Mouse (Mus musculus) frontal cortex, adult 2 months (tissue): ENCODE data around the gene Rfc5. TPM values are rescaled to one million over a fixed set of nuclear protein-coding genes. Genes with fewer than 3 reads are reported as not detected.
A peak's percentile ranks its signal among the peaks of the same experiment; 100 is the strongest.
"Not testable (repeated sequence)": the region's sequence is repeated elsewhere in the genome, so short reads cannot be mapped to it uniquely, and the experiment has no call there.

Experiments
- DNase-seq, 2 experiments: peaks; one replicate each; pipeline ENCODE4 v3.0.0; 2022; ENCODE audit warnings: low spot score in 1 of 2; ENCODE audit errors: extremely low spot score in 1 of 2
- polyA plus RNA-seq: library from polyadenylated mRNA; depleted of rRNA; stranded (reverse); fragments of >200 nt; gene quantifications from 2 replicates; pipeline ENCODE4 v1.2.3, GENCODE M21; 2012; rRNA removed

The Rfc5 gene
- polyA plus RNA-seq = 15.4 and 15.6 TPM in 2 replicates

DNA sequence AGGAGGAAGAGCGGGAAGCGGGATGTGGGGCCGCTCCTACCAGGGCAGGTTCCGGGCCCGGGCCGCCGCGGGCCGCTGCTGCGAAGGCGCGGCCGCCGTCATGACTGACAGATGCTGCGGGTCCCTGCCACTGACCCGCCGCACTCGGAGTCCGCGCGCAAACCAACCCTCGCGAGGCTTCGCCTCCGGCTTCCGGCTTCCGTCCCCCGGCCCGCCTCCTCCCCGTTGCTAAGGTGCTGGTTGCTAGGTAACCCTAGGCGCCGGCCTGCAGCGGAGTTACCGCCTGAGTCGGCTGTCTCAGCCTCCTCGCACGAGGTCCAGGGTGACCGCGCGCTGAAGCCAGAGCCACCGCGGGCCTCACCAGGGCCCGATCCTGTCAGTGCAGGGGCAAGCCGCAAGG is at the start of gene Rfc5:
Rfc5 (minus strand) TSS at position 171 of the 400 bp plus-strand sequence.
- DNase-seq = peak; percentile 88 to 96

DNA sequence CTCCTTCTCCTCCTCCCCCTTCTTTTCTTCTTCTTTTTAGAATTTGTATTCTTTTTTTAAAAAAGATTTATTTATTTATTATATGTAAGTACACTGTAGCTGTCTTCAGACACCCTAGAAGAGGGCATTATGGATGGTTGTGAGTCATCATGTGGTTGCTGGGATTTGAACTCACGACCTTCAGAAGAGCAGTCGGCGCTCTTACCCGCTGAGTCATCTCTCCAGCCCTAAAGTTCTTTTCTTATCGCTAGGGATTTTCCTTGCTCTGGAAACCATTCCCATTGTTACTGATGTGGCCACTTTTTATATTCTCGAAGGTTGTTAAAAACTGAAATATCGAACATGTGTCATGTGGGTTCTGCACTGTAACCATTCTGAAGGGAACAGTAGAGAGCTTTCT is 44.7 kb upstream of the Rfc5 start:
- not testable (repeated sequence) for DNase-seq

DNA sequence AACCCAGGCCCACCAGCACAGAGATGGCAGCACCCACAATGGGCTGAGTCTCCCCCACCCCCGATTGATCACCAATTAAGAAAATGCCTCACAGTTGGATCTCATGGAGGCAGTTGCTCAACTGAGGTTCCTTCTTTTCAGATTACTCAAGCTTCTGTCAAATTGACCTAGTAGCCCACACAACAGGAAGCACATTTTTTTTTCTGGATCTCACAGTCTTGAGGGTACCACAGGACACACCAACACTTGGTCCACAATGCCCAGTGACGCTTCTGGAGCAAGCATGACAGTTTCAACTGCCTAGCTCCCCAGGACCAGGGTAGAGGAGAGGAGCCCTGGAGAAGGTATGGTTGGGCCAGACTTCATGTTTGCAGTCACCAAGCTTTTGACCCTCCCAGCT is 28.6 kb upstream of the Rfc5 start:
- no peak for DNase-seq

DNA sequence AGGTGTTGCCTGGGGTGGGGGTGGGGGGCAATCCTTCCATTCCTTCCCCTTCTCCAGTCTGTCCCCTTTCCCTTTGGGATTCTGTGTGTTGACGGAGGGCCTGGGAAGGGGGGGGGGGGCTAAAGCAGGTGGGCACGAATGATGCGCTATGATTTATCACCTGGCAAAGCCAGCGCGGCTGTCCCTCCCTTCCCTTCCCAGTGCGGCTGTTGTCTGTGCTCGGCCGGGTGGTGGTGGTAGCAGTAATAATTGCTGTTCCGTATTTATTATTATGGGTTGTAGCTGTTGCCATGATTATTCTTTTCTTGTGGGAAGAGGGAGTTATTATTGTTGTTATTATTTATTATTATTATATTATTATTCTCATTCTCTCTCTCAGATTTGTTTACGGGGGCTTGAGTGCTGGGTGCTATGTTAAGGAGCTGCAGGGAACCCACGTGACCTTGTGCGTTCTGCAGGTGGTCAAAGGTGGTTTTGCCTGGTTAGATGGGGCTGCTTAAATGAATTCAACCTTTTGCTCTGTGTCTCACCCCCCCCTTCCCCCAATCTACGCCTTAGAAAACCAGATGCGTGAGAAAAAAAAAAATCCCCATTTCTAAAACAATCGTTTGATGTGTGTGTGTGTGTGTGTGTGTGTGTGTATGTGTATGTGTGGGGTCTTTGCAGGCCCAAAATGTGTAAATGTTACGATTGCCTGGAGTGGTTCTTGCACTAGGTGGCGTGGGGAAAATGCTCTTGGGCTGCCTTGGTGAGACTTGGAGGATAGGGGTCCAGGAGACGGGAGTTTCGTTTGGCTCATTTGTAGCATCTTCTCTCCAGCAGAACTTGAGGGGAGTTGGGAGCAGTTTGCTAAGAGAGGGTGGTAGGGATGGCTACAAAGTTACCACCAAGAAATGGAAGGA is 26.4 kb upstream of the Rfc5 start:
- peak in 1 of 2 experiments; percentile 31 for DNase-seq

DNA sequence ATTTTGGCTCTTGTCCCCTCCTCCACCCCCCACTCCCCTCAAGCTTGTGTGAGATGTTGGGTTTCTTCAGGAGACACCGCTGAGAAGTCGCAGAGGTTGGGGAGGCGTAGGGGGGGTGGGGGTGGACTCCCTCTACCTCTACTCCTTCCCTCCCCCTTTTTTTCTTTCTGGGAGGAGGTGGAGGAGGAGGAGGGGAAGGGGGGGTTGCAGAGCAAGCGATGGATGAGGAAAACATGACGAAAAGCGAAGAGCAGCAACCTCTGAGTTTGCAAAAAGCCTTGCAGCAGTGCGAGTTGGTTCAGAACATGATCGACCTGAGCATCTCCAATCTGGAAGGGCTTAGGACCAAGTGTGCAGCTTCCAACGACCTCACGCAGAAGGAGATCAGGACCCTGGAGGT is 25.8 kb upstream of the Rfc5 start:
- peak in 1 of 2 experiments; percentile 40 for DNase-seq

DNA sequence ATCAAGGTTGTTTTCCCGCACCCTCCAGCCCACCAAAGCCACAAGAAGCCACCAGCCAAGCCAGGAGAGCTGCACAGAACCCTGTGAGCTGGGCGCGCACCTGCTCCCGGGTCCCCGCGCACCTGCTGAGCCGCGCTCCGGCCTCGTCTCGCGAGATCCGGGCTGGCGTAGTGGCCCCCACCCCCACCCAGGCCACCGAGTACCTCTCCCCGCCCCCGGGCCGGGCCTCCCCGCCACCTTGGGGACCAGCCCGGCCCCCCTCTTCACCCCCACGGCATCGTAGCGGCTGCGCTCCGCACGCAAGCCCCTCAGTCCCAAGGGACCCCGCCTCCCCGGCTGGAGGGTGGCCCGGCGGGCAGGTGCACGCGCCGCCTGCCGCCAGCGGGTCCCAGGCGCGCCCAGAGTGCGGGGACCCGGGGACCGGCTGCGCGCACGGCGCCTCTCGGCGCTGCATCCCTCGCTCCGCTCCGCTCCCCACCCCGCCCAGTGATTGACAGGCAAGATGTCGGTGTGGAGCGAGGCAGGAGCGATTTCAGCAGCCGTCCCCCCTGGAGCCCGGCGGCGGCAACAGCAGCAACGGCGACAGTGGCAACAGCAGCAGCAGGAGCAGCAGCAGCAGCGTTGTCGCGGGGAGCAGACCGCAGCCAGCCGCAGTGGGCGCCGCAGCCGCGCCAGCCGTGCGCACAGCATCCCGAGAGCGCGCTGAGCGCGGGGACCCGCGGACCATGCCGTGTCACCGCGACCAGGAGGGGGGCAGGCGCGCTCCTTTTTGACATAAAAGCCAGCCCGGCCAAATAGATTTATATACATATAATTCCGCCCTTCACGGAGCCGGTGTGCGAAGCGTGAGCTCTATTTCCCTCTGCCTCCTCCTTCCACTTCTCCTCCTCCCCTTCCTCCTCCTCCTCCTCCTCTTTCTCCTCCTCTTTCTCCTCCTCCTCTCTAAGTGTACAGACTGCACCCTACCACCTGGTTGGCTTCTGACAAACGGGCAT is 25.0 kb upstream of the Rfc5 start, which contains the start of gene Ksr2:
Ksr2 (plus strand) TSS at position 494 of the 995 bp plus-strand sequence.
- peak; percentile 40 to 73 for DNase-seq

DNA sequence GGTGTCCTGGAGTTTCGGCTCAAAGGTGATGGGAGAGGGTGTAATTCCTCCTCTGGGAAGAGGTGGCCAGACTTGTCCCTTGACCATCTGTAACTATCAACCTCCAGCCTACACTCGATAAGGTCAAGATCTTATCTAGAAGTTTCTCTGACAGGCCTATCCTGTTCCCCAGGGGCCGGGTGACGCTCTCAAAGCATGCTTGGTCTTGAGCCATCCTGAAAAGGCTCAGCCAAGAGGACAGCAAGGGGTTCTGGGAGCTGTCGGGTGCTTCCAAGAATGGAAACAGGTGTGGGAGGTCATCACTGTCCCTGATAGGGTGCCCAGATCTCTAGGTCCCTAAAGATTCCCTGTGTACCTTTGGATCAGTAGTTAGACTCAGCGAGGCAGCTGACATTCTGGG is 20.5 kb upstream of the Rfc5 start:
- no peak for DNase-seq

DNA sequence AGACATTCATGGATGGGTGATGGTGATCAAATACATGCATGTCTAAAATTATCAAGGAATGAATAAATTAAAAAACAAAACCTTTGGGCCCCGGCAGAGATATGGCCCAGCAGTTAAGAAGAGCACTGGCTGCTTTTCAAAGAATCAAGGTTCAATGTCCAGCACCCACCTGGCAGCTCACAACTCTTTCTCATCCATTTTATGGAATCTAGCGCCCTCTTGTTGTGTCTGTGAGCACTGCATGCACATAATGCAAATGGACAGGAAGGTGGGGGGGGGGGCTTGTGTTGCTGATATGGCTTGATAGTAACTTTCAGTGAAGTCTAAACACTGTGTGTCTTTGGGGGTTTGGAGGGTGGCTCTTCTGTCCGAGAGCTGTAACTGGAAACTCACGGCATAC is 19.4 kb upstream of the Rfc5 start:
- peak in 1 of 2 experiments; percentile 64 for DNase-seq

DNA sequence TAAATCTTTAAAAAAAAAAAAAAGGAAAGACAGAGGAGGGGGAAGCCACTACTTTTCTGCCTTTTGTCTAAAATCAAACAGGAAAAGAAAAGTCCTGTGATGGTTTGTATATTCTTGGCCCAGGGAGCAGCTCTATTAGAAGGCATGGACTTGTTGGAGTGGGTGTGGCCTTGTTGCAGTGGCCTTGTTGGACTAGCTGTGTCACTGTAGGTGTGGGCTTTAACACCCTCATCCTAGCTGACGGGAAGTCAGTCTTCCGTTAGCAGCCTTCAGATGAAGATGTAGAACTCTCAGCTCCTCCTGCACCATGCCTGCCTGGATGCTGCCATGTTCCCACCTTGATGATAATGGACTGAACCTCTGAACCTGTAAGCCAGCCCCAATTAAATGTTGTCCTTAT is 15.8 kb upstream of the Rfc5 start:
- not testable (repeated sequence) for DNase-seq

DNA sequence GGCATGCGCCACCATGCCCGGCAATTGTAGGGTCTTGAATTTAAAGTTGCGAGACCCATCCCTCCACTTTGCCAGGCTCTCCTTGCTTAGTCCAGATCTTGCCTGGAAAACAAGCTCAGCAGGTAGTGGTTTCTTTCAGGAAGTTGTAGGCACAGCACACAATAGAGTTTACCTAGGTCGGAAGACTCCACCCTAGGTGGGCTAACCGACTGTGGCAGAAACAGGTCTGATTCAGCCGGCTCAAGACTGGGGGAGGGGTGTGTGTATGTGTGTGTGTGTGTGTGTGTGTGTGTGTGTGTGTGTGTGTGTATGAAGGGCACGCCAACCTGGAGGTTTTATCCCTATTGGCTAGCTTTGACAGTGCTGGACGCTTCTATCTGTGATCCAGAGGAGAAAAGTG is 14.8 kb upstream of the Rfc5 start:
- no peak for DNase-seq

DNA sequence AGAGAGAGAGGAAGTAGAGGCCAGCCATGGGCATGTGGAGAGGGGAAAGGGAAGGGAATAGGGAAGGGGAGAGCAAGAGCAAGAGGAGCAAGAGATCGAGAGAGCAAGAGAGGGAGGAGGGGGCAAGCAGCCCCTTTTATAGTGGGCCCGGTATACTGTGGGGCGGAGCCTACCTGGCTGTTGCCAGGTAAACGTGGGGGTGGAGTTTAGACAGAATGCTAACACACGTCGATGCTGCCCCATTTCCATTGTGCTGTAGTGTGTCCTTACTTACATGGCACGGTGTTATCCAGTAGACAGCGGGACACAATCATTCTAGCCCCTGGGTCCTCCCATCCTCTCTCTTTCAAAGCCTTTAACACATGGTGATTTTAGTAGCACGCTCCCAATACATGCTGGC is 10.4 kb upstream of the Rfc5 start:
- DNase-seq = no peak

DNA sequence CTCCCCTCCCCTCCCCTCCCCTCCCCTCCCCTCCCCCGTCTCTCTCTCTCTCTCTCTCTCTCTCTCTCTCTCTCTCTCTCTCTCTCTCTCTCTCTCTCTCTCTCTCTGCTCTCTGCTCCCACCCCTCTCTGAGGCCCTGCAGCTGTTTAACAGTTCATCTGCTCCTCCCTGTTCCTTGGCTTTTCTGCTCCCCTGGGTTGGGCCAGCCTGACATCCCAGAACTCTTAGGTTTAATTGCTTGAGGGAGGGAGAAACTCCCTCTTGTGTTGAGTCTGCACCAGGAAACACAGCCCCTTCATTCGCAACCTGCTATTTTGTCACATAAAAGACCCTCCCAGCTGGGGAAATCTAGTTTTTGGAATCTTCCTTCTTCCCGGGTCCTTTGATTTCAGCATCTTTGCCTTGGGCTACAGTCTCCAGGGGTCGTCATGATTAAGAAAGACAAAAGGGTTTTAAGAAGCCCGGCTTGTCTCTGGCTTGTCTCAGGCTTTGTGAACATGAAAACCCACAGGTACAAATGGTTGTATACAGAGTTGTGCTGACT is 9.2 kb upstream of the Rfc5 start:
- DNase-seq = no peak

DNA sequence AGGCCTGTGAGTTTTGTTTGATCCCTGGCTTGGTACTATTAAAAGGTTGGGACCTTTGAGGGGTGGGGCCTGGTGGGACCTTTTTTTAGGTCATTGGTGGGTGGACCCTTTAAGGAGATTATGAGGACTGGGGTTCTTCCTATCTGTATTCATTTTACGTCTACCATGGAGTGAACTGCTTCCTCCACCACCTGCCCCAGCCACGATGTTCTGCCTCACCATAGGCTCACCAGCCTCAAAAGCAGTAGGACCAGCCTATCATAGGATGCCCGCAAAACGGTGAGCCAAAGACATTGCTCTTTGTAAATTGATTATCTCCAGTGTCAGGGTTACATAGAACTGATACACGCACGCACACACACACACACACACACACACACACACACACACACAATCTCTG is 8.5 kb upstream of the Rfc5 start:
- no peak for DNase-seq

DNA sequence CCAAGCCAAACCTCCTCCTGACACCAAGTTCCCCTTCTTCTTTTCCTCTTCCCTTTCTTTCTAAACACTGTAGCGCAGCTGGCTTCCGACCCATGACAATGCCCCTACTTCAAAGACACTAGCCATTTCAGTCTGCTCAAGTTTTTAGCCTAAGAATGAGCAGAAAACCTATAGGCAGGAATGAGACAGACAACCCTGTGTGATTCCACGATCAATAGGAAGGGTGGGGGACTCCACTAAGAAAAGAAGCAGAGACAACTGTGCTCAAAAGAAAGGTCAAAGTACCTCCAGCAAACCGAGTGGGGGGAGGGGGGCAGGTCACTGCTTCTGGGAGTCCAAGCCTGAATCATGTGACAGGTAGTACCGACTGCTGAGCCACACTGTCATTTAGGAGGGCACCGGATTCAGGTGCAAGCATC is 7.8 kb upstream of the Rfc5 start:
- no peak for DNase-seq

DNA sequence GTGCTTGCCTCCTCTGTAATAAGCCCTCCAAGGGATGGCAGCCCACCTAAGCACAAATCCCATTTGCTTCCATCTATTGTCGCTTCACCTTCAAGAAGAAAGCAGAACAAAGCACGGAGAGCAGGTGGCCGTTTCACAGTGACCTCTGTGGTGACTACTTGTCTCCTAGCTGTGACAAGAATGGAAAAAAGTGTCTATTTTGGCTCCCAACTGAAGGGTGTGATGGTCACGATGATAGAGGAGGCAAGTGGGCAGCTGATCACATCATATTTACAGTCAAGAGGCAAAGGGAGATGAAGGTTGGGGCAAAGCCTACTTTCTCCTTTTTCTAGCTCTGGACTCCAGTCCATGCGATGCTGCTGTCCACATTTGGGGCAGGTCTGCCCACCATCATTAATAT is 7.0 kb upstream of the Rfc5 start:
- no peak for DNase-seq

DNA sequence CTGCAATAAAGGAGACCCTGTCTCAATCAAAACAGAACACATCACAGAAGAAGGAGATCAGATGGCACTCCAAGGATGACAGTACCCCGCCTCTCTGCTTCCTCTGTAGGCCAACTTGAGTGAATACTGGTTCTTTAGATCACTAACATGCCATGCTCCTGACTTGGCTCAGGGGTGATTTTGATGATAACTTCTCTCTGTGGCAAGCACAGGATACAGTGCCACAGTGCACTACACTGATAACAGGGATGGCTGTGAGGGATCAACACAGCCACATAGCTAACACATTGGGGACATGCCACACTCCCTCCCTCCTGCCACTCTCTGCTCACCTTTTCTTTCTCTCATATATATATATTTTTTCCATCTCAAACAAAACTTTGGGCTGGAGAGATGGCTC is 2.0 kb upstream of the Rfc5 start:
- DNase-seq = no peak

DNA sequence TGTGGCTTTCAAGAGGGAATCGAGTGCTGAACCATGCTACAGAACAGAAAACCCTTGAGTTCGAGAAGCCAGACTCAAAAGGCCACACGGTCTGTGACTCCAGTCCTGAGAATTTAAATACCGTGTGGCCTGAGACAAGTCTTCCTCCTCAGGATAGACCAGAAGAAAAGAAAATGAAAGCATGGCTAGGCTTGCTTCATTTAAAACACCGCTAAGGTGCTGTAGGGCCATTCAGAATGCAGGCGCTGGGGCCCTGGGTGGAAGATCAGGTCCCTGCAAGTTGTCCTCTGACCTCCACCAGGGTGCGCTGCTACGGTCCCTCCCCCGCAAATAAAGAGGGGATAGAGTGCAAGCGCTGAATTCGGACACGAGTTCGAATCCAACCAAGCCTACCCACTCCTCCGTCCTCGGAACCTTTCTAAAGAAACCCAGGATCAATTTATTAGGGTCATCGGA is 523 bp downstream of the Rfc5 start:
- no peak for DNase-seq

DNA sequence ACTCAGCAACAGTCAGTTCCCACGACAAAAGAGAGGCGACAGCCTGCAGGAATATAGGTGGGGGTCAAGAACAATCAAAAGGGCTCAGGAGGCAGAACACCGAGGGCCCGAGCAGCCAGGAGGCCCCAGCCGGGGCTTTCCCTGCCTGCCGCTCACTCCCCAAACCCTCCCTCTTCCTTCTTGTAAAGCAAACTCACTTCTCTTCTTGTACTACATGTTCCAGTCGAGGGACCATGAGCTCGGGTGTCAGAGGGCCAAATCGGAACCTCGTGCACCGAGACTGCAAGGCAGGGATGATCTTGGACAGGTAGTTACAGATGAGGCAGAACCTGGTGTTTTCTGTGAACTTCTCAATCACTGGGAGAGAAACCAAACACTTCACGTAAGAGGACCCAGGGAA is 5.6 kb downstream of the Rfc5 start:
- DNase-seq = no peak

DNA sequence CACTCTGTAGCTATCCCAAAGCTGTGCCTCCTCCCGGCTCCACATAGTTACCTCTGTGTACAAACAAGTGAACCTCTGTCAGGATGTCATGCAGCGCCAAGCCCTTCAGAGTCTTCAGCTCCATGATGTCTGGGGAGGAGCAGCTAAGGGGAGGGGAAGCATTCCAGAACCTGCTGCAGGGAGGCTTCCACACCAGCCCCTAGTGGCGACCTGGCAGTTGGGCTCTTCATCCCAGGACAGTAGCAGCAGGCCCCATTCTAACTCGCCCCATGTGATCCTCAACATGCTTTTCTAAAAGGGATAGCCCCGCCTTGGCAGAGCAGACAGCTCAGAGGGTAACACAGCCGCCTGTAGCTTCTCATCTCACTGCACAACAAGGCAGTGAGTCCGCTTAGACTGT is 7.1 kb downstream of the Rfc5 start:
- DNase-seq = no peak

DNA sequence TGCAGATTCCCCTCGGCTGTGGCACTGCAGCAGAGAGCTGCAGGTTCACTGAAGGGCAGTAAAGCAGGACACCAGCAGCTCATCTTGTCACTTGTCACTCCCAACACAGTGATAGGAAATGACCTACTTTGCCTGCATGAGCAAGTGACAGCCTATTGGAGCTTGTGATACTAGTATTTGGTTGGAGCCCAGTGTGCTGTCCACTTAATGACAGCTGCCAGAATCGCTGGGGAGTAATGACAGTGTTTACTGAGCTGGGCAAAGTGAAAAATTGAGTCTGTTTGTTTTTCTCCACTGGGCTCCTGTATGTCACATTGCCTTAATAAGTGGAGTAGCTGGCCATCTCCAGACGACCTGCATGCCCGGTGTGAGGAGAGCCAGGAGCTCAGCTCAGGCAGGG is 8.6 kb downstream of the Rfc5 start:
- no peak for DNase-seq

DNA sequence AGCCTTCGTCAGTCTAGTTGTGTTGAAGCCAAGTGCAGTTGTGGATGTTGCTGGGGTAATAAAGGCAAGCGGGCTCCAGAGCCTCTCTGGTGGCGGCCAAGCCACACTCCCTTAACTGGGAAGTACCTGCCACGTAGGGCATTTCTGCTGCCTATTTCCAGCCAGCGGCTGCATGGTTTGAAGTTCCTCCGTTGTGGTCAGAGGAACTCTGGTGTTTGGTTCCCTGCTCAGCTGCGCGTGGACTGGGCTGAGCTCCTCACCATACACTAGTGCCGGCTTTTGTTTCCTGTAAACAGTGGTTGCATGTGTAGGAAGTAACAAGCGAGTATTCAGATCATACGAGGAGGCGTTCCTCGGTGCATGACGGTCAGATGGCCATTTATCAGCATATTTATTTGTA is 11.1 kb downstream of the Rfc5 start:
- DNase-seq = not testable (repeated sequence)
